Mouse (Mus musculus) midbrain, embryonic 11.5 days (tissue): ENCODE data around the gene Snx7. TPM values are rescaled to one million over a fixed set of nuclear protein-coding genes. Genes with fewer than 3 reads are reported as not detected.

Experiments
- microRNA-seq: library from miRNA; unstranded; fragments of <30 nt; microRNA quantifications from one replicate; pipeline ENCODE4, GENCODE M21; 2017
- polyA plus RNA-seq: library from polyadenylated mRNA; unstranded; fragments of >200 nt; fragmentation: Nextera tagmentation; extraction: Ambion mirVana; gene quantifications from 2 replicates; pipeline ENCODE4 v1.2.1, GENCODE M21; 2014

Gene Snx7
- polyA plus RNA-seq, 1 experiment from 2014 or later = 15.4 TPM

Small RNA genes within 50 kb of the gene (microRNA-seq; reads per million reads assigned to microRNA genes)
- not detected for gene Gm24811
